Mouse (Mus musculus) cerebellum, adult 18-20 months (tissue): ENCODE measurements around the gene Trim66.

Source experiments
- DNase-seq, 2 experiments: peaks; one replicate each; pipeline ENCODE4 v3.0.0; 2021

Trim66 gene

GRCm38 (mm10) chr7:109445012-109445411, 62.9 kb downstream of the Trim66 start:
- peak; percentile 49 to 59 for DNase-seq

GRCm38 (mm10) chr7:109442739-109443138, 65.2 kb downstream of the Trim66 start:
- DNase-seq = no peak

- DNase-seq = no peak
Measured at GRCm38 (mm10) chr7:109440697-109441269, 67.2 kb downstream of the Trim66 start.

- DNase-seq = peak in 1 of 2 experiments; percentile 29
Measured at GRCm38 (mm10) chr7:109438781-109439591, 68.9 kb downstream of the Trim66 start, which contains the start of gene Stk33. Gene Stk33, minus strand, starts transcription at chr7:109439081.

- DNase-seq = peak in 1 of 2 experiments; percentile 8
Measured at GRCm38 (mm10) chr7:109424422-109425159, 83.3 kb downstream of the Trim66 start.

GRCm38 (mm10) chr7:109422803-109423202, 85.1 kb downstream of the Trim66 start:
- no peak for DNase-seq

- no peak for DNase-seq
Measured at GRCm38 (mm10) chr7:109405491-109405890, 102.4 kb downstream of the Trim66 start.

- DNase-seq = peak; percentile 47 to 59
Measured at GRCm38 (mm10) chr7:109399299-109399698, 108.6 kb downstream of the Trim66 start.
